In the genomic region with DNA sequence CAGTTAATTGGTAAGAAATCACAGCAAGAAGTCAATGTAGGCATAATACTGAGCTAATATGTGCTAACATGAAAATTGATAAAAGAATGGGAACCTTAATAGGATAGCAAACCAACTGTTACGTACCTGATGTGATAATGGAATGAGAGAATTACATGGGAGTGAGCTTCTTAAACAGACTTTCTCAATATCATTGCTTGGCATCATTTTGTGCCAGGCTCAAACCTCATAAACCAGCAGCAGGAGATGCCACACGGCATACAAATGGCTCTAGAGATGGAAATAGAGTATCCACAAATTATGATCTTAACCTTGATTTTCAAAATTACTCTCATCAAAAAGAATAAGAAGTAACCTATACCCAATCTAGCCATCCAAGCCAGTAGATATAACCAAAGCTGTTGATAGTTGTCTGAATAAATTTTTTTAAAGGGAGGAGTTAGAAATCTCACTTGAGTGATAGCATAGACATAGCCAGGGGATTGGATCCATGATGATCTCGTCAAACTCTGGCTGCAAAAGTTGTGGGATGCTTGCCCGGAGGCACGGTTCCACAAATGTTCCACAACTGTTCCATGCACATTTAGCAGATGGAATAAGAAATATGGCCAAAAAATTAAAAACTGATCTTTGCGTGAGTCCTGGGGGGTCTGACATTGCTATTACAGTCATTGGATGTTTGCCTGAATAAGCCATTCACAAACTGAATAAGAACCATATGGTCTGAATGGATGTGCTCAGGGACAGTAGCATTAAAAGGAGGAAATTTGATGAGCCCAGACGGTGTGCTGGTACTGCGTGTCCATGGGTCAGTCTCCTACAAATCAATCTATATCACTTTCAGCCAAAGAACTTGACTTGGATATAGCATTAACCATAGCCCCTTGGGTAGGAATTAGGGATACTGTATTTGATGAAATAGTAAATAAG, we compare ENCODE assay signal across 12 mouse cellular contexts.
DNase-seq lines count a peak whose midpoint lies in the region; ATAC-seq and TF ChIP-seq lines count a peak whose summit lies in the region.
"Had no signal": no experiment of that assay in that cellular context is flagged by ENCODE, and none has a peak within 500 bp of the region (broad histone marks: within the 10 kb centered on the region; RNA-seq: fewer than 3 reads in every experiment).

No protein-coding gene starts in this region.

- no peaks in the 10 kb centered on the region for H3K9me3 ChIP-seq in heart, embryonic 10.5 days
- H3K9me3 ChIP-seq in midbrain, postnatal 0 days (ENCODE audit: low read length): no peaks in the 10 kb centered on the region
- H3K9me3 ChIP-seq in midbrain, embryonic 11.5 days (ENCODE audit: control insufficient read depth, low read length): no peaks in the 10 kb centered on the region
- no peaks in the 10 kb centered on the region for H3K9me3 ChIP-seq in forebrain, postnatal 0 days (ENCODE audit: low read length)
- H3K9me3 ChIP-seq: liver, embryonic 15.5 days; midbrain, embryonic 15.5 days had no signal

- no peak for TF ChIP-seq CTCF in midbrain, postnatal 0 days (IDR thresholded peaks at IDR 0.05)
- TF ChIP-seq CTCF in forebrain, postnatal 0 days (IDR thresholded peaks at IDR 0.05; ENCODE audit: low read depth): no peak

- H3K27me3 ChIP-seq in heart, embryonic 10.5 days (ENCODE audit: insufficient read depth, poor library complexity, severe bottlenecking): no peaks in the 10 kb centered on the region
- no peaks in the 10 kb centered on the region for H3K27me3 ChIP-seq in midbrain, postnatal 0 days (ENCODE audit: insufficient read depth, low read length)
- no peaks in the 10 kb centered on the region for H3K27me3 ChIP-seq in midbrain, embryonic 11.5 days (ENCODE audit: control insufficient read depth, insufficient read depth, low read length)
- H3K27me3 ChIP-seq in forebrain, postnatal 0 days (ENCODE audit: insufficient read depth, low read length): no peaks in the 10 kb centered on the region
- H3K27me3 ChIP-seq: liver, embryonic 15.5 days; midbrain, embryonic 15.5 days had no signal

- no peak for ATAC-seq in midbrain, postnatal 0 days (ENCODE audit: low FRiP score)
- no peak for ATAC-seq in midbrain, embryonic 11.5 days (ENCODE audit: low FRiP score)
- ATAC-seq in forebrain, postnatal 0 days: peak; percentile 82
- ATAC-seq: midbrain, embryonic 15.5 days had no signal

- no peak overlapping the region for H3K4me2 ChIP-seq in midbrain, postnatal 0 days (ENCODE audit: low read depth, low read length, poor library complexity, severe bottlenecking)
- no peak overlapping the region for H3K4me2 ChIP-seq in midbrain, embryonic 11.5 days
- H3K4me2 ChIP-seq in forebrain, postnatal 0 days (ENCODE audit: low read depth): no peak overlapping the region
- H3K4me2 ChIP-seq: liver, embryonic 15.5 days; midbrain, embryonic 15.5 days had no signal

- H3K4me3 ChIP-seq in heart, embryonic 10.5 days: no peak overlapping the region
- H3K4me3 ChIP-seq in midbrain, postnatal 0 days (ENCODE audit: low read depth, low read length): no peak overlapping the region
- H3K4me3 ChIP-seq in midbrain, embryonic 11.5 days (ENCODE audit: low read depth, low read length): no peak overlapping the region
- no peak overlapping the region for H3K4me3 ChIP-seq in forebrain, postnatal 0 days (ENCODE audit: low read depth, low read length)
- H3K4me3 ChIP-seq: liver, embryonic 15.5 days; midbrain, embryonic 15.5 days had no signal

- 91% methylated on average over 8 of the region's 8 CpGs for WGBS in heart, embryonic 10.5 days
- 95% methylated on average over 8 of the region's 8 CpGs for WGBS in midbrain, postnatal 0 days
- 93% methylated on average over 8 of the region's 8 CpGs for WGBS in midbrain, embryonic 11.5 days
- 60% methylated on average over 8 of the region's 8 CpGs for WGBS in forebrain, postnatal 0 days

- no peaks in the 10 kb centered on the region for H3K4me1 ChIP-seq in heart, embryonic 10.5 days
- no peaks in the 10 kb centered on the region for H3K4me1 ChIP-seq in midbrain, postnatal 0 days (ENCODE audit: insufficient read depth, low read length)
- H3K4me1 ChIP-seq in midbrain, embryonic 11.5 days (ENCODE audit: control insufficient read depth, insufficient read depth, low read length): no peaks in the 10 kb centered on the region
- no peaks in the 10 kb centered on the region for H3K4me1 ChIP-seq in forebrain, postnatal 0 days (ENCODE audit: insufficient read depth)
- H3K4me1 ChIP-seq: liver, embryonic 15.5 days; midbrain, embryonic 15.5 days had no signal

- H3K9ac ChIP-seq in midbrain, postnatal 0 days (replicated peaks; ENCODE audit: low read length, poor library complexity, severe bottlenecking): no peak overlapping the region
- H3K9ac ChIP-seq in midbrain, embryonic 11.5 days (ENCODE audit: low read length): no peak overlapping the region
- no peak overlapping the region for H3K9ac ChIP-seq in forebrain, postnatal 0 days
- H3K9ac ChIP-seq: liver, embryonic 15.5 days; midbrain, embryonic 15.5 days had no signal

- H3K36me3 ChIP-seq in heart, embryonic 10.5 days: peaks cover 7% of the 10 kb centered on the region; the same call in 1 of the 2 replicates
- no peaks in the 10 kb centered on the region for H3K36me3 ChIP-seq in midbrain, postnatal 0 days (ENCODE audit: insufficient read depth, low read length)
- no peaks in the 10 kb centered on the region for H3K36me3 ChIP-seq in midbrain, embryonic 11.5 days (ENCODE audit: control insufficient read depth, insufficient read depth, low read length)
- H3K36me3 ChIP-seq in forebrain, postnatal 0 days (ENCODE audit: insufficient read depth): no peaks in the 10 kb centered on the region
- H3K36me3 ChIP-seq: liver, embryonic 15.5 days; midbrain, embryonic 15.5 days had no signal

- peak; percentile 15 to 39 for DNase-seq in heart, adult 18-20 months
- DNase-seq in heart, embryonic 10.5 days (ENCODE audit: low spot score): no peak
- peak; percentile 58 for DNase-seq in midbrain, postnatal 0 days (ENCODE audit: low spot score)
- DNase-seq in midbrain, embryonic 11.5 days (ENCODE audit: low spot score, missing footprints): no peak
- peak; percentile 75 for DNase-seq in forebrain, postnatal 0 days
- peak; percentile 40 to 51 for DNase-seq in layer of hippocampus, postnatal 36 days
- no peak for DNase-seq in ovary, postnatal 10 days (ENCODE audit: low spot score)
- DNase-seq in frontal cortex, postnatal 14 days (ENCODE audit: low spot score in 2 of 2): no peak
- DNase-seq: kidney, postnatal 36 days; thymus, adult 18-20 months had no signal

- H3K27ac ChIP-seq in heart, embryonic 10.5 days: no peak overlapping the region
- no peak overlapping the region for H3K27ac ChIP-seq in midbrain, postnatal 0 days (ENCODE audit: low read depth, low read length)
- no peak overlapping the region for H3K27ac ChIP-seq in midbrain, embryonic 11.5 days (ENCODE audit: low read depth, low read length)
- no peak overlapping the region for H3K27ac ChIP-seq in forebrain, postnatal 0 days (ENCODE audit: low read depth, low read length)
- H3K27ac ChIP-seq: liver, embryonic 15.5 days; midbrain, embryonic 15.5 days had no signal

Comparison
In these comparisons a context has a peak if more than half of its experiments do, and no peak if none do; other contexts are left out.
1. DNase-seq: peak in heart, adult 18-20 months (2 of 2), midbrain, postnatal 0 days (single experiment), forebrain, postnatal 0 days (single experiment) and layer of hippocampus, postnatal 36 days (2 of 2); none in heart, embryonic 10.5 days (single experiment), midbrain, embryonic 11.5 days (single experiment), ovary, postnatal 10 days (single experiment) and frontal cortex, postnatal 14 days (0 of 2).